Mouse (Mus musculus) limb, embryonic 10.5 days (tissue): ENCODE measurements around the gene Abca8b. TPM values are rescaled to one million over a fixed set of nuclear protein-coding genes. Genes with fewer than 3 reads are reported as not detected.
"Not testable (repeated sequence)": the region's sequence is repeated elsewhere in the genome, so short reads cannot be mapped to it uniquely, and the experiment has no call there.

Source experiments
- DNase-seq: peaks from one replicate; pipeline ENCODE4 v3.0.0-alpha.2; 2017; ENCODE audit warnings: low spot score
- H3K27ac ChIP-seq: fragments of 300-500 bp; sonication (generic); 2 replicates; pipeline ENCODE4 v1.5.1; 2016; ENCODE audit warnings: mild to moderate bottlenecking
- H3K27me3 ChIP-seq: fragments of 300-500 bp; sonication (generic); 2 replicates; pipeline ENCODE4 v1.6.1; 2016; ENCODE audit warnings: low read depth, mild to moderate bottlenecking; ENCODE audit not compliant: poor library complexity, severe bottlenecking
- H3K36me3 ChIP-seq: fragments of 300-500 bp; sonication (generic); 2 replicates; pipeline ENCODE4 v1.6.1; 2016; ENCODE audit warnings: mild to moderate bottlenecking, moderate library complexity
- H3K4me1 ChIP-seq: fragments of 300-500 bp; sonication (generic); 2 replicates; pipeline ENCODE4 v1.6.1; 2016
- H3K4me3 ChIP-seq: fragments of 300-500 bp; sonication (generic); 2 replicates; pipeline ENCODE4 v1.5.1; 2016; ENCODE audit warnings: mild to moderate bottlenecking, moderate library complexity
- H3K9me3 ChIP-seq: fragments of 300-500 bp; sonication (generic); replicated peaks from 2 replicates; pipeline ENCODE4 v1.6.1; 2016; ENCODE audit warnings: mild to moderate bottlenecking
- WGBS: fragments of 180-500 bp; shearing (Covaris S2); methylation state at CpG from one replicate; pipeline ENCODE4 v1.1.7; 2016; 5-methylcytosine and 5-hydroxymethylcytosine counted together
- polyA plus RNA-seq: library from polyadenylated mRNA; unstranded; fragments of >200 nt; fragmentation: Nextera tagmentation; extraction: Ambion mirVana; gene quantifications from 2 replicates; pipeline ENCODE4 v1.2.1, GENCODE M21; 2016

Abca8b gene
- polyA plus RNA-seq, 1 experiment from 2014 or later: 1.6 TPM

GRCm38 (mm10) chr11:109961495-109962492 lies 33.9 kb downstream of the Abca8b start:
- WGBS: 92% methylated on average over 4 of the region's 4 CpGs
- no peak for DNase-seq

GRCm38 (mm10) chr11:109955185-109955584 lies 40.5 kb downstream of the Abca8b start:
- Histone ChIP-seq H3K4me1 (no peaks in the 10 kb centered on the region), H3K4me3 (no peak overlapping the region), H3K27me3 (no peaks in the 10 kb centered on the region), H3K36me3 (peaks cover 5% of the 10 kb centered on the region; the same call in 1 of the 2 replicates), H3K27ac (no peak overlapping the region), H3K9me3 (no peaks in the 10 kb centered on the region)
- WGBS: 90% methylated on average over 1 of the region's 1 CpGs
- no peak for DNase-seq

More at GRCm38 (mm10) chr11:109961495-109962492, 33.9 kb downstream of the Abca8b start:
- no peaks in the 10 kb centered on the region for H3K9me3 ChIP-seq
- H3K36me3 ChIP-seq: no peaks in the 10 kb centered on the region
- H3K4me1 ChIP-seq: no peaks in the 10 kb centered on the region
- no peak overlapping the region for H3K4me3 ChIP-seq
- no peaks in the 10 kb centered on the region for H3K27me3 ChIP-seq
- no peak overlapping the region for H3K27ac ChIP-seq

- Histone ChIP-seq H3K36me3 (no peaks in the 10 kb centered on the region), H3K27ac (no peak overlapping the region), H3K4me1 (no peaks in the 10 kb centered on the region), H3K27me3 (no peaks in the 10 kb centered on the region), H3K4me3 (no peak overlapping the region), H3K9me3 (no peaks in the 10 kb centered on the region)
- no peak for DNase-seq
- 89% methylated on average over 5 of the region's 5 CpGs for WGBS
These were observed 58.7 kb downstream of the Abca8b start for GRCm38 (mm10) chr11:109936915-109937314.

- not testable (repeated sequence) for H3K27me3 ChIP-seq, H3K27ac ChIP-seq, H3K4me3 ChIP-seq, H3K36me3 ChIP-seq, H3K4me1 ChIP-seq, H3K9me3 ChIP-seq, DNase-seq
- WGBS: 9% methylated on average over 4 of the region's 4 CpGs
These were observed 62.4 kb downstream of the Abca8b start for GRCm38 (mm10) chr11:109933207-109933606.

- no peaks in the 10 kb centered on the region for H3K4me1 ChIP-seq
- no peak overlapping the region for H3K27ac ChIP-seq
- H3K9me3 ChIP-seq: no peaks in the 10 kb centered on the region
- no peaks in the 10 kb centered on the region for H3K27me3 ChIP-seq
- H3K36me3 ChIP-seq: no peaks in the 10 kb centered on the region
- WGBS: 96% methylated on average over 2 of the region's 2 CpGs
- H3K4me3 ChIP-seq: no peak overlapping the region
- no peak for DNase-seq
These were observed 67.2 kb downstream of the Abca8b start for GRCm38 (mm10) chr11:109928489-109928888.

- Histone ChIP-seq H3K4me3 (no peak overlapping the region), H3K4me1 (no peaks in the 10 kb centered on the region), H3K9me3 (no peaks in the 10 kb centered on the region), H3K27ac (no peak overlapping the region), H3K36me3 (no peaks in the 10 kb centered on the region), H3K27me3 (no peaks in the 10 kb centered on the region)
- WGBS: 78% methylated on average over 7 of the region's 7 CpGs
- DNase-seq: no peak
These were observed 68.6 kb downstream of the Abca8b start for GRCm38 (mm10) chr11:109926718-109927680.

- no peaks in the 10 kb centered on the region for H3K4me1 ChIP-seq
- H3K4me3 ChIP-seq: no peak overlapping the region
- no peaks in the 10 kb centered on the region for H3K9me3 ChIP-seq
- WGBS: 91% methylated on average over 3 of the region's 3 CpGs
- DNase-seq: no peak
- H3K27me3 ChIP-seq: no peaks in the 10 kb centered on the region
- no peak overlapping the region for H3K27ac ChIP-seq
- H3K36me3 ChIP-seq: no peaks in the 10 kb centered on the region
These were observed 73.4 kb downstream of the Abca8b start for GRCm38 (mm10) chr11:109922236-109922635.

GRCm38 (mm10) chr11:109919480-109919879 lies 76.2 kb downstream of the Abca8b start:
- Histone ChIP-seq H3K4me1 (no peaks in the 10 kb centered on the region), H3K27me3 (no peaks in the 10 kb centered on the region), H3K4me3 (no peak overlapping the region), H3K27ac (no peak overlapping the region), H3K9me3 (no peaks in the 10 kb centered on the region), H3K36me3 (no peaks in the 10 kb centered on the region)
- WGBS: 63% methylated on average over 2 of the region's 2 CpGs
- DNase-seq: no peak

GRCm38 (mm10) chr11:109916654-109917053 lies 79.0 kb downstream of the Abca8b start:
- Histone ChIP-seq H3K4me3 (no peak overlapping the region), H3K36me3 (no peaks in the 10 kb centered on the region), H3K9me3 (no peaks in the 10 kb centered on the region), H3K27me3 (no peaks in the 10 kb centered on the region), H3K4me1 (no peaks in the 10 kb centered on the region), H3K27ac (no peak overlapping the region)
- no peak for DNase-seq
- 85% methylated on average over 10 of the region's 10 CpGs for WGBS

- not testable (repeated sequence) for DNase-seq, H3K27me3 ChIP-seq, H3K36me3 ChIP-seq, H3K4me3 ChIP-seq, H3K9me3 ChIP-seq, H3K27ac ChIP-seq
- H3K4me1 ChIP-seq: peaks cover 16% of the 10 kb centered on the region
- 94% methylated on average over 8 of the region's 8 CpGs for WGBS
These were observed 82.5 kb downstream of the Abca8b start for GRCm38 (mm10) chr11:109913156-109913555.

- H3K27ac ChIP-seq, DNase-seq, H3K4me3 ChIP-seq, H3K27me3 ChIP-seq, H3K36me3 ChIP-seq, H3K9me3 ChIP-seq: not testable (repeated sequence)
- WGBS: 77% methylated on average over 1 of the region's 1 CpGs
- H3K4me1 ChIP-seq: peaks cover 16% of the 10 kb centered on the region
These were observed 83.5 kb downstream of the Abca8b start for GRCm38 (mm10) chr11:109912118-109912517.

GRCm38 (mm10) chr11:109909801-109910200 lies 85.8 kb downstream of the Abca8b start:
- H3K27me3 ChIP-seq: no peaks in the 10 kb centered on the region
- H3K4me1 ChIP-seq: peaks cover 27% of the 10 kb centered on the region
- no peak for DNase-seq
- H3K27ac ChIP-seq: no peak overlapping the region
- no peak overlapping the region for H3K4me3 ChIP-seq
- 18% methylated on average over 2 of the region's 2 CpGs for WGBS
- no peaks in the 10 kb centered on the region for H3K36me3 ChIP-seq
- 0 out of 2 replicates have a peak, but pooled peaks cover 1% of the 10 kb centered on the region for H3K9me3 ChIP-seq
